Comparison of ENCODE assay signal across 8 mouse cellular contexts in the genomic region with DNA sequence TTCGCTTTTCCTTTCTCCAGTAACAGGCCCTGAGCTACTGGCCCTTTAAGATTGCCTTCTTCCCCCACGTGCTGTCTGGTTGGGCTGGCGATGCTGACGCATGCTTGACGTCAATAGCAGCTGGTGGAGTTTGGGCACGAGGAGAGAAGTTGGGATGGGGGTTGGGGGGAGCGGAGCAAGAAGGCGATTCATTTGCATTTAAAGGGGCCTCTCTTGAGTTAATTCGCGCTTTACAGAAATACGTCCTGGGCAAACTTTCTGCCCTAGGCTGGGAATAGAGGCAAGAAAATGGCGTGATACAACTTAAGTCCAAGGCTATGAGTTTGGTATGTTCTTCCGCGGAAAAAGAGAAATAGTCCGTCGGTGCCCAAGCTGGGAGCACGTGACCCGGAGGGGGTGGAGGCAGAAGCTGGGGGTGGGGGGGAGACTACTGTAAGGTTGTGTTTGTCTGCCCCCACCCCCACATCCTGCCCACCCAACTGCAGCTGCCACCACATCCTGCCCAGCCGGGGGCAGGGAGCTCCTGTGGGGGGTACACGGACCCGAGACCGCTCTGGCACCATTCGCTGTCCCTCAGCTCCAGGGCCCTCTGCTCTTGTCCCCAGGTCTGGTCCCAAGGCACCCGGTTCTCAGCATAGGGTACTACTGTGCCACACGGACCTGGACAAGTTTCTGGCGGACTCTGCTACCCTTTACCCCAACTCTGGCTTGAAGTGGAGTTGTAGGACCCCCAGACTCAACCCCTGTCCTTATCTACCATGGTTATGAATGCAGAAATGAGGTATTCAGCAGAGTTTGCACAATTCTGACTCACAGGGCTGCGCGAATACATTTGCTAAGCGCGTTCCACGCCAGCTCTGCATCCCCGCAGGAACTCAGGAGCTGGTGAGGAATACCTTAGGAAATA. TPM values are rescaled to one million over a fixed set of nuclear protein-coding genes. Genes with fewer than 3 reads are reported as not detected.
A peak's percentile ranks its signal among the peaks of the same experiment; 100 is the strongest.
DNase-seq lines count a peak whose midpoint lies in the region; ATAC-seq and TF ChIP-seq lines count a peak whose summit lies in the region.

No protein-coding gene starts in this region.

- ATAC-seq in forebrain, embryonic 12.5 days (ENCODE audit: low FRiP score): peak; percentile 79
- peak; percentile 66 for ATAC-seq in heart, postnatal 0 days (ENCODE audit: insufficient read depth, low read depth)
- peak; percentile 45 for ATAC-seq in liver, embryonic 16.5 days (ENCODE audit: low read depth)
- ATAC-seq in neural tube, embryonic 13.5 days (ENCODE audit: low read depth): peak; percentile 64

- 0 out of 2 replicates have a peak, but pooled peaks have one; percentile 17 for TF ChIP-seq POLR2A in testis, adult 2 months (IDR thresholded peaks at IDR 0.05; ENCODE audit: control insufficient read depth, low read depth, low read length)

- peak overlapping the region; percentile 82 for H3K27ac ChIP-seq in forebrain, embryonic 12.5 days
- H3K27ac ChIP-seq in heart, postnatal 0 days (ENCODE audit: low read depth): peak overlapping the region; percentile 99
- H3K27ac ChIP-seq in liver, embryonic 16.5 days (ENCODE audit: low read length): peak overlapping the region; percentile 76
- peak overlapping the region; percentile 99 for H3K27ac ChIP-seq in neural tube, embryonic 13.5 days (replicated peaks)
- peak overlapping the region; percentile 88 for H3K27ac ChIP-seq in testis, adult 2 months (ENCODE audit: control insufficient read depth, insufficient read depth, low read depth, low read length)

- H3K36me3 ChIP-seq in forebrain, embryonic 12.5 days (replicated peaks): no peaks in the 10 kb centered on the region
- H3K36me3 ChIP-seq in heart, postnatal 0 days (replicated peaks; ENCODE audit: control insufficient read depth, insufficient read depth, low read length): no peaks in the 10 kb centered on the region
- H3K36me3 ChIP-seq in liver, embryonic 16.5 days (ENCODE audit: control insufficient read depth, insufficient read depth): no peaks in the 10 kb centered on the region
- no peaks in the 10 kb centered on the region for H3K36me3 ChIP-seq in neural tube, embryonic 13.5 days
- H3K36me3 ChIP-seq in testis, adult 2 months (ENCODE audit: control insufficient read depth, insufficient read depth, low read length): no peaks in the 10 kb centered on the region

- no peak for TF ChIP-seq CTCF in heart, postnatal 0 days (IDR thresholded peaks at IDR 0.05; ENCODE audit: low read depth)
- TF ChIP-seq CTCF in testis, adult 2 months (IDR thresholded peaks at IDR 0.05; ENCODE audit: control insufficient read depth, insufficient read depth, insufficient replicate concordance, low read depth, low read length): no peak

- under 1% methylated on average over 32 of the region's 32 CpGs for WGBS in forebrain, embryonic 12.5 days
- WGBS in heart, postnatal 0 days: under 1% methylated on average over 32 of the region's 32 CpGs
- under 1% methylated on average over 30 of the region's 32 CpGs for WGBS in liver, embryonic 16.5 days (ENCODE audit: insufficient replicate concordance)
- under 1% methylated on average over 32 of the region's 32 CpGs for WGBS in neural tube, embryonic 13.5 days

- peak overlapping the region; percentile 55 for H3K4me3 ChIP-seq in forebrain, embryonic 12.5 days (replicated peaks)
- peak overlapping the region; percentile 60 for H3K4me3 ChIP-seq in heart, postnatal 0 days (ENCODE audit: low read depth, low read length)
- H3K4me3 ChIP-seq in liver, embryonic 16.5 days (ENCODE audit: low read depth, low read length): peak overlapping the region; percentile 59
- peak overlapping the region; percentile 55 for H3K4me3 ChIP-seq in neural tube, embryonic 13.5 days
- H3K4me3 ChIP-seq in testis, adult 2 months (ENCODE audit: control insufficient read depth, low read depth, low read length): peak overlapping the region; percentile 87

- TF ChIP-seq EP300 in heart, postnatal 0 days (IDR thresholded peaks at IDR 0.05; ENCODE audit: low read depth): peak; percentile 98

- H3K4me1 ChIP-seq in forebrain, embryonic 12.5 days: peaks cover 42% of the 10 kb centered on the region
- peaks cover 40% of the 10 kb centered on the region for H3K4me1 ChIP-seq in heart, postnatal 0 days (ENCODE audit: control insufficient read depth, insufficient read depth)
- H3K4me1 ChIP-seq in liver, embryonic 16.5 days (ENCODE audit: control insufficient read depth, low read depth, low read length): peaks cover 42% of the 10 kb centered on the region
- peaks cover 49% of the 10 kb centered on the region for H3K4me1 ChIP-seq in neural tube, embryonic 13.5 days (replicated peaks)
- peaks cover 44% of the 10 kb centered on the region for H3K4me1 ChIP-seq in testis, adult 2 months (ENCODE audit: control insufficient read depth, insufficient read depth, low read length)

- peak overlapping the region; percentile 88 for H3K4me2 ChIP-seq in forebrain, embryonic 12.5 days
- peak overlapping the region; percentile 95 for H3K4me2 ChIP-seq in heart, postnatal 0 days (ENCODE audit: low read depth, low read length)
- peak overlapping the region; percentile 85 for H3K4me2 ChIP-seq in liver, embryonic 16.5 days (ENCODE audit: low read depth, low read length)
- H3K4me2 ChIP-seq in neural tube, embryonic 13.5 days: peak overlapping the region; percentile 97

- peak overlapping the region; percentile 59 for H3K9ac ChIP-seq in forebrain, embryonic 12.5 days
- H3K9ac ChIP-seq in heart, postnatal 0 days (replicated peaks; ENCODE audit: low read depth, low read length): peak overlapping the region; percentile 84
- H3K9ac ChIP-seq in liver, embryonic 16.5 days (ENCODE audit: low read depth, low read length): peak overlapping the region; percentile 60
- peak overlapping the region; percentile 72 for H3K9ac ChIP-seq in neural tube, embryonic 13.5 days

- peaks cover 23% of the 10 kb centered on the region for H3K27me3 ChIP-seq in forebrain, embryonic 12.5 days
- H3K27me3 ChIP-seq in heart, postnatal 0 days (ENCODE audit: control insufficient read depth, insufficient read depth, low read length): no peaks in the 10 kb centered on the region
- H3K27me3 ChIP-seq in liver, embryonic 16.5 days (ENCODE audit: control insufficient read depth, insufficient read depth, low read depth, low read length): no peaks in the 10 kb centered on the region; the same call in 1 of the 2 replicates
- peaks cover 17% of the 10 kb centered on the region for H3K27me3 ChIP-seq in neural tube, embryonic 13.5 days
- no peaks in the 10 kb centered on the region for H3K27me3 ChIP-seq in testis, adult 2 months (ENCODE audit: control insufficient read depth, insufficient read depth, low read length)

- no peaks in the 10 kb centered on the region for H3K9me3 ChIP-seq in forebrain, embryonic 12.5 days
- no peaks in the 10 kb centered on the region for H3K9me3 ChIP-seq in heart, postnatal 0 days (replicated peaks; ENCODE audit: control insufficient read depth, low read length)
- no peaks in the 10 kb centered on the region for H3K9me3 ChIP-seq in liver, embryonic 16.5 days (replicated peaks; ENCODE audit: control insufficient read depth, low read length)
- no peaks in the 10 kb centered on the region for H3K9me3 ChIP-seq in neural tube, embryonic 13.5 days

- DNase-seq in CD8-positive naive resting alpha-beta T cell, adult 2 months (ENCODE audit: low read depth in 2 of 2, low spot score in 2 of 2): peak; percentile 92 to 95
- peak; percentile 83 for DNase-seq in c-Kit-positive CD71-positive TER-119-negative erythroid progenitor cells, embryonic 14.5 days (ENCODE audit: low read depth)
- DNase-seq in heart, postnatal 0 days (ENCODE audit: low spot score): peak; percentile 99
- peak; percentile 95 to 96 for DNase-seq in kidney, postnatal 4 days

RNA-seq across cellular contexts. Expression of gene Mef2d, which starts 3.6 kb away (rescaled TPM):
- 17.7 and 20.3 TPM in 2 replicates for polyA plus RNA-seq in forebrain, embryonic 12.5 days (2016; fragmentation: Nextera tagmentation; extraction: Ambion mirVana)
- 70.8 and 75.8 TPM in 2 replicates for total RNA-seq in heart, postnatal 0 days (2014; rRNA removed; ENCODE audit: low replicate concordance)
- polyA plus RNA-seq in heart, postnatal 0 days (2015; fragmentation: Nextera tagmentation; extraction: Ambion mirVana): 30.0 and 30.8 TPM in 2 replicates
- polyA plus RNA-seq in liver, embryonic 16.5 days (2015; fragmentation: Nextera tagmentation; extraction: Ambion mirVana): 5.2 and 7.9 TPM in 2 replicates
- 15.9 and 19.4 TPM in 2 replicates for polyA plus RNA-seq in neural tube, embryonic 13.5 days (2015; fragmentation: Nextera tagmentation; extraction: Ambion mirVana)
- polyA plus RNA-seq in testis, adult 2 months (2012; rRNA removed): 16.0 and 17.6 TPM in 2 replicates

RNA-seq across cellular contexts. Expression of gene Iqgap3, which starts 56.8 kb away (rescaled TPM):
- 24.9 and 27.3 TPM in 2 replicates for polyA plus RNA-seq in forebrain, embryonic 12.5 days (2016; fragmentation: Nextera tagmentation; extraction: Ambion mirVana)
- 35.3 and 68.3 TPM in 2 replicates for total RNA-seq in heart, postnatal 0 days (2014; rRNA removed; ENCODE audit: low replicate concordance)
- polyA plus RNA-seq in heart, postnatal 0 days (2015; fragmentation: Nextera tagmentation; extraction: Ambion mirVana): 5.4 and 6.8 TPM in 2 replicates
- polyA plus RNA-seq in liver, embryonic 16.5 days (2015; fragmentation: Nextera tagmentation; extraction: Ambion mirVana): 7.3 and 7.6 TPM in 2 replicates
- 3.0 and 3.8 TPM in 2 replicates for polyA plus RNA-seq in neural tube, embryonic 13.5 days (2015; fragmentation: Nextera tagmentation; extraction: Ambion mirVana)
- 3.8 and 4.9 TPM in 2 replicates for polyA plus RNA-seq in testis, adult 2 months (2012; rRNA removed)

Comparison
In these comparisons a context has a peak if more than half of its experiments do, and no peak if none do; other contexts are left out.
1. Peak in every context shown above with its lines: DNase-seq, ATAC-seq, H3K4me3 ChIP-seq and H3K27ac ChIP-seq.